Mouse (Mus musculus) embryonic fibroblast, embryonic 13.5 days (primary cell): ENCODE results near the gene Gm20388. TPM values are rescaled to one million over a fixed set of nuclear protein-coding genes. Genes with fewer than 3 reads are reported as not detected.

Source experiments
- H3K27ac ChIP-seq: 2 replicates; pipeline ENCODE4 v1.5.1; 2012; ENCODE audit warnings: low read length, control low read depth, inconsistent platforms; ENCODE audit not compliant: insufficient read depth
- H3K4me1 ChIP-seq: 2 replicates; pipeline ENCODE4 v1.6.1; 2011; ENCODE audit warnings: low read length; ENCODE audit not compliant: control insufficient read depth, insufficient read depth
- H3K4me3 ChIP-seq: 2 replicates; pipeline ENCODE4 v1.5.1; 2011; ENCODE audit warnings: mild to moderate bottlenecking, control low read depth, low read length; ENCODE audit not compliant: insufficient read depth
- CTCF ChIP-seq: IDR thresholded peaks from 2 replicates; pipeline ENCODE4 v1.5.1; 2011; ENCODE audit warnings: mild to moderate bottlenecking, control low read depth, low read length, moderate library complexity, borderline replicate concordance; ENCODE audit not compliant: insufficient read depth
- POLR2A ChIP-seq: IDR thresholded peaks from 2 replicates; pipeline ENCODE4 v1.6.1; 2011; ENCODE audit warnings: low read depth, mild to moderate bottlenecking, control low read depth, low read length, moderate library complexity
- polyA plus RNA-seq: library from polyadenylated mRNA; stranded (reverse); fragments of >200 nt; gene quantifications from 2 replicates; pipeline ENCODE4 v1.2.4, GENCODE M21; 2011; ENCODE audit warnings: low read depth; ENCODE audit not compliant: missing spikeins, insufficient read length

Gm20388 gene
- polyA plus RNA-seq, 1 experiment, result 82.8 TPM

DNA sequence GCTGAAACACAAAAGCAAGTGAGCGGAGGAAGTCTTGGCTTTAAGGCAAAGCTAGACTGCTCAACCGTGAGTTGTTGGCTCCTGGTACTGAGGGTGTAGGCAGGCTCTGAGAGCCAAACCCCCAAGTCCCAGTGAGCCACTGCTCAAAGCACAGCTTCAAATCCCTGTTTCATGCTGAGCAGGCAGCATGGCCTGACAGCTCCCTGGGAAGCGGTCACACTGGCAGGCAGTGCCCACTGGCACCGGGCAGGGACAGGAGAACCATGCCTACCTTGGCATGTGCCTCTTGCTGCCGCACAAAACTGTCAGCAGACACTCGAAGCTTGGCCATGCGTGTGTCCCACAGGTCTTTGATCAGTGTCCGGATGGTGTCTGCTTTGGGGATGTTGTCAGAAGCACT lies 671.2 kb downstream of the Gm20388 start:
- H3K4me3 ChIP-seq, result no peak overlapping the region
- no peaks in the 10 kb centered on the region for H3K4me1 ChIP-seq
- no peak overlapping the region for H3K27ac ChIP-seq
- no peak for TF ChIP-seq CTCF
- TF ChIP-seq POLR2A, result no peak

DNA sequence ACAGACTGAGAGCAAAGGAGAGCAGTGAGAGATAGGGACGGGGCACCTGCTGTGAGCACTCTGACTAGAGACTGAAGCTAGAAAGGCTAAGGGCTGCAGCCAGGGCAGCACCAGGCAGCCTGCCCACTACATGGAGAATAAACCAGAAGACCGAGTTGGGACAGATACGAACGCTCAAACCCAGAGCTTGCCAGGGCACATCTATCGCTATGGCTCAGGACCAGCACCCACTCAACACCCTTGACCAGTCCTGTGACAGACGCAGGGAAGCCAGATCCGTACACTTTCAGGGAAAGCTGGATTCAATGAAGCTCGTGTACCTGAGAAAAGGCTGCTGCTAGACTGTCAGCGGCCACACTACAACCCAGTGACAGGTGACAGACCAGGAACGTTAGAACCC lies 674.9 kb downstream of the Gm20388 start:
- Histone ChIP-seq H3K27ac (no peak overlapping the region), H3K4me1 (0 out of 2 replicates have a peak, but pooled peaks cover 4% of the 10 kb centered on the region), H3K4me3 (no peak overlapping the region)
- TF ChIP-seq CTCF (no peak), POLR2A (no peak)

DNA sequence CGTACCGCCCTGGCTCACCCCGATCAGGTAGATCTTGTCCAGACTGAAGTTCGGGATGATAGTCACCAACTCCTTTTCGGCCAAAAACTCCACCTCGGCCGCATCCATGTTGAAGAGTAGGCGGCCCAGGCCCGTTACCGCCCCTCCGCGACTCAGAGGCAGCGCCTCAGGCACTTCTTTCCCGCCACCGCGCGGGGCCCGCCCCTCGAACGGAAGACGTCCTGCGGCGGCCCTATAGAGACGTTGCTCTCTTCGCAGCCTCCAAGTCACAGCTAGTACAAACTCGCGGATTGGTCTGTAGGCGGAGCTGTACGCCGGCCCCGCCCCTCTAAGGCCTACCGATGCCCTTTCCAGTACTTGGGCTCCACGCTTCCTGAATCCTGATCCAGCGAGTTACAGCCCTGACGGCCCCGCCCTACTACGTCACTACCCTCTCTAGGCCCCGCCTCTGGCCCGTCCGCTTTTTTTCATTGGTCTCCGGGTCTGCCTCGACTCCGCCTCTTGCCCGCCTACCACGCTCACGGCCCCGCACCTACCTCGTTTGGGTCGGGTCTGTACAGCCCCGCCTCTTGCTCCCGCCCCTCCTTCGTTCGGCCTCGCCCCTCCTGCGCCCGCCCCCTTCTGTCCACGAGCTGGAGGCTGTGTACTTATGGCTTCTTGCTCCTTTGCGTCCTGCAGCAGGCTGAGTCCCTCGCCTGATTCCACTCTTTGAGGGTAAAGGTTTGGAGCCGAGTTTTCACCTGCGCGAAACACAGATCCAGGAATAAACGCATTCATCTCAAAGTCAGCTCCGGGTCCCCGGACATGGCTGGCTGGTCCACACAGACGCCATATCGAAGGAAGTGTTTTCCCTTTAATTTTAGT lies 678.5 kb downstream of the Gm20388 start, which contains the start of gene Gins2:
Gins2 (minus strand) TSS at position 397 of the 864 bp plus-strand sequence.
- H3K4me3 ChIP-seq, result peak within 1 kb of the TSS; percentile 66
- H3K27ac ChIP-seq, result no peak within 1 kb of the TSS
- TF ChIP-seq CTCF (no peak), POLR2A (peak; percentile 89)
- H3K4me1 ChIP-seq, result 0 out of 2 replicates have a peak, but pooled peaks cover 4% of the 10 kb centered on the region

DNA sequence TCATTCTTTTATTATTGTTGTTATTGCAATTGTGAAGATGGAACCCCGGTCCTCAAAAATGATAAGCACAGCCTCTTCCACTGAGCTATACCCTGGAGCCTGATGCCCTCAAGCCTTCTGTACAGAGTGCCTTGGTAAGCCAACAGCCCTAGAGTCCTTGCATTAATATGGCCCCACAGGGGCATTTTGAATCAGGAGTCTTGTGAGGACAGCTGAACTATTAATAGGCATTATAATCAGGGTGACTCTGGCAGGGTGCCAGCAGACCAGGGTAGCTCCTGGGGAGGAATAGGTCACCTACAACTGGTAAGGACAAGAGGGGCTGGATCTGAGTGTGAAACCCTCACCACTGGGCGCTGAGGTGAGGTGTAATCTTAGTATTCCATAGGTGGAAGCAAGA lies 679.3 kb downstream of the Gm20388 start:
- no peak overlapping the region for H3K27ac ChIP-seq

DNA sequence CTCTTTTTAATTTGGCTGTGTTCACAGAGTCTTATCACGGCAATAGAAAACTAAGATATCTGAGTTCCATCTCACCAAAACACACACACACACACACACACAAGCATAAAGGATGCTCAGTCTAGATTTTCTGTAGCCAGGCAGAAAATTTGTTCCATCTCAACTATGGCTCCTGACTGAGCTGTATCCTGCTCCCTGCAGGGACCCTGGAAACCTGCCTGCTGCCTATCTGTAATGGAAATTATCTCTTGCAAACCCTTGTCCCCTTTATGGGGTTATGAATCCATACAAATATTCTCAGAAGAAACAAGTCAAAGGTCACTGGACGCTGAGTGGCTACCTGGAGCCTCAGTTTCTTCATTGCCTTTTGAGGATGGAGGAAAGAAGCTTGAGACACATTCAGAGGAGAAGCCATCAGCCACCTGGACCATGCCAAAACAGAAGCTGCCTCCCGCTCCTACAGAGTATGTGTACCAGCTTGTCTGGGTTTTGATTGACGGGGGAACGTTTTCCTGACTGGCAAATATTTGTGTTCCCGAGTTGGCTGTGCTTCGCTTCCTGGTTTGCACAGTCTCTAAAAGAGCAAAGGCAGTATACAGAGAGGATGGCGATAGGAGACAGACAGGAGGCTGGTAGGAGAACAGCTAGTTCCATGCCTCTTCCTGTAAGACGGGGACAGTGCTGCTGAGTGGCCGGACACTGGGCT lies 681.1 kb downstream of the Gm20388 start:
- Histone ChIP-seq H3K4me3 (no peak overlapping the region), H3K27ac (no peak overlapping the region), H3K4me1 (0 out of 2 replicates have a peak, but pooled peaks cover 4% of the 10 kb centered on the region)
- TF ChIP-seq POLR2A (no peak), CTCF (no peak)

More for the DNA sequence above, 679.3 kb downstream of the Gm20388 start:
- no peak for TF ChIP-seq CTCF
- no peak for TF ChIP-seq POLR2A
- Histone ChIP-seq H3K4me1 (0 out of 2 replicates have a peak, but pooled peaks cover 4% of the 10 kb centered on the region), H3K4me3 (peak overlapping the region; percentile 65)

DNA sequence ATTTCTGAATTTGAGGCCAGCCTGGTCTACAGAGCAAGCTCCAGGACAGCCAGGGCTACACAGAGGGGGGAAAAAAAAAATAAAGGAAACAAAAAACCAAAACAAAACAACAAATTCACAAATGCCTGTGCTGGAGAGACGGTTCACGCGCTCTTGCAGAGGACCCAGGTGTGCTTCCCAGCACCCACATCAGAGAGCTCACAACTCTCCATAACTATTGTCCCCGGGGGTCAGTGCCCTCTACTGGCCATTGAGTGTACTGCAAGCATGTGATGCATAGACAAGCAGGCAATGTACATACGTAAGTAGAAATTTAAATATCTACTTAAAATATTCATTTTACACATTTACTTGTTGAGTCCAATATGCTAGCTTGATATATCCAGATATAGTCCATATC lies 683.9 kb downstream of the Gm20388 start:
- no peak overlapping the region for H3K27ac ChIP-seq
- TF ChIP-seq POLR2A, result no peak
- TF ChIP-seq CTCF, result no peak

DNA sequence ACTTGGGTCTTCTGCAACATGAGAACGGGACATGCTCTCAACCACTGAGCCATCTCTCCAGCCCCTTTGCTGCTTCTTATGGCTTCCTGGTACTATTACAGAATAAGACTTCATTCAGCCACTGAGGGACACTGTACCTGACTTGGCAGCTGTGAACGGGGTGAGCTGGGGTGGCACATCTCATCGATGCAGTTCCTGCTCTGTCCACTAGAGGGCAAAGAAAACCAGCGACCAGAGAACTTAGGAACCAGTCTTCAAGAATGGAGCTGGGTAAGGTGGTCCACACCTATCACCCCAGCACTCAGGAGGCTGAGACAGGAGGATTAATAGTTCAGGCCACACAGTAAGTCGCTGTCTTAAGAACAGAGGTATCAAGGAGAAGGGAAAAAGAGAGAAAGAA lies 685.3 kb downstream of the Gm20388 start:
- Histone ChIP-seq H3K4me3 (no peak overlapping the region), H3K27ac (no peak overlapping the region), H3K4me1 (no peaks in the 10 kb centered on the region)
- no peak for TF ChIP-seq POLR2A
- TF ChIP-seq CTCF, result peak; percentile 72; the same call in 1 of the 2 replicates

More for the DNA sequence above, 683.9 kb downstream of the Gm20388 start:
- Histone ChIP-seq H3K4me1 (0 out of 2 replicates have a peak, but pooled peaks cover 4% of the 10 kb centered on the region), H3K4me3 (no peak overlapping the region)

DNA sequence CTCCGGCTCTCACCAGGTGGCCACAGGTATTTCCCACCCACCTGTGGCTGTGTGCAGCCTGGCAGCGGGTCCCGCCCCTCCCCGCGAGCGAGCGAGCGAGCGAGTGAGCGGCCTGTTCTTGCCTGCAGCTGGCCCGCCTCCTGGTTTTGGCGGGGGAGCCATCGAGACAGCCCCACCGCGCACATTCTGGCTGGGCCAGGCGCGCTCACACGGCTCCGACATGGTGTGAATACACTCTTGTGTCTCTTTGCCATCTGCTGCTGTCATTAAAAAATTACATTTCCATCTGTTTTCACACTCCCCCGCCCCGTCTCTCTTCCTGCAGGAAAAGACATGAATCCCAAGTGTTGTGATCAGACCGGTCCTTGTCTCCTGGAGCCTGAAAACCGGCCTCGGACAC lies 687.9 kb downstream of the Gm20388 start:
- no peak overlapping the region for H3K4me3 ChIP-seq
- TF ChIP-seq CTCF (no peak), POLR2A (no peak)
- no peak overlapping the region for H3K27ac ChIP-seq

DNA sequence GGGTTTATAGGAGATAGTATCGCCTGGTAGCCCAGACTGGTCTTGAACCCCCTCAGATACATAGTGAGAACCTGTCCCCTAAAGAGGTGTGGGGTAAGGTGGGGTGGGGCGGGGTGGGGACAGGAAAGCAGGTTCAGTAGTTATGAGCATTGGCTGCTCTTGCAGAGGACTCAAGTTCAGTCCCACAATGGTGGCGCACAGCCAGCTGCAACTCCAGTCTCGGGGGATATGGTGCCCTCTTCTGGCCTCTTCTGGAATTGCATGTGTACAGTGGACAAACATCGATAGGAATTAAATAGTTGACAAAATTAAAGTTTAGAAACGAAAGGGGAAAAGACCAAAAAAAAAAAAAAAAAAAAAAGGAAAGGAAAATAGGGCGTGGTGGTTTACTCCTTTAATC lies 688.9 kb downstream of the Gm20388 start:
- Histone ChIP-seq H3K4me1 (no peaks in the 10 kb centered on the region), H3K4me3 (no peak overlapping the region), H3K27ac (no peak overlapping the region)
- TF ChIP-seq POLR2A (no peak), CTCF (peak; percentile 53; the same call in 1 of the 2 replicates)

More for the DNA sequence above, 687.9 kb downstream of the Gm20388 start:
- no peaks in the 10 kb centered on the region for H3K4me1 ChIP-seq

DNA sequence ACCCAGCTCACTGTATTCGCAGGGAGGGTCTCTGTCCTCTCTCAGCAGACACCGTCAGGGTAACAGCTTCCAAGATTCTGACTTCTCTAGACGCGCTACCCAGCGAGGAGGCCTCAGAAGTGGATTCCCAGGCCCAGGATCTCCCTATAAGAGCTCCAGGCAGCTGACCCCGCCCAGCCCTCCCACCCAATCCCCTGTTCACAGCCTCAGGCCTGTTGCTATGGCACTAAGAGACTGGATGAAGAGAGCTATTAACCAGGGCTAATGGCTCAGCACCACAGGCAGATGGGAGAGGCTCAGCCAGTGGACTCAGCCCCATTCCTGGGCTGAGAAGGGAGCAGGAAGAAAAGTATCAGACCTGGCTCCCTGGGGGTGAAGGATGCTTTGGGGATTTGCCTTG lies 692.0 kb downstream of the Gm20388 start:
- no peak overlapping the region for H3K4me3 ChIP-seq
- no peak for TF ChIP-seq CTCF
- no peak for TF ChIP-seq POLR2A
- H3K27ac ChIP-seq, result no peak overlapping the region
- no peaks in the 10 kb centered on the region for H3K4me1 ChIP-seq
